Mouse (Mus musculus) limb, embryonic 11.5 days (tissue): ENCODE measurements around the gene Gsta1. TPM values are rescaled to one million over a fixed set of nuclear protein-coding genes. Genes with fewer than 3 reads are reported as not detected.
"Not testable (repeated sequence)": the region's sequence is repeated elsewhere in the genome, so short reads cannot be mapped to it uniquely, and the experiment has no call there.

Source experiments
- ATAC-seq: fragments of 200-750 bp; cut with Nextera tagmentation; 2 replicates; pipeline ENCODE4 v1.8.0; 2017; ENCODE audit warnings: low read depth; ENCODE audit not compliant: insufficient number of reproducible peaks, low FRiP score, low TSS enrichment
- DNase-seq: peaks from one replicate; pipeline ENCODE4 v3.0.0-alpha.2; 2015; ENCODE audit warnings: low spot score
- H3K27ac ChIP-seq: fragments of 300-500 bp; sonication (generic); replicated peaks from 2 replicates; pipeline ENCODE4 v1.5.1; 2014; ENCODE audit warnings: low read depth, mild to moderate bottlenecking, low read length
- H3K27me3 ChIP-seq: fragments of 300-500 bp; sonication (generic); 2 replicates; pipeline ENCODE4 v1.6.1; 2014; ENCODE audit warnings: mild to moderate bottlenecking, low read length, mixed read lengths; ENCODE audit not compliant: control insufficient read depth, insufficient read depth
- H3K36me3 ChIP-seq: fragments of 300-500 bp; sonication (generic); 2 replicates; pipeline ENCODE4 v1.6.1; 2014; ENCODE audit warnings: mild to moderate bottlenecking, low read length, moderate library complexity, mixed read lengths; ENCODE audit not compliant: control insufficient read depth, insufficient read depth
- H3K4me1 ChIP-seq: fragments of 300-500 bp; sonication (generic); 2 replicates; pipeline ENCODE4 v1.6.1; 2014; ENCODE audit warnings: low read length, mixed read lengths; ENCODE audit not compliant: control insufficient read depth, insufficient read depth
- H3K4me2 ChIP-seq: fragments of 300-500 bp; sonication (generic); 2 replicates; pipeline ENCODE4 v1.6.1; 2014; ENCODE audit warnings: low read depth, mild to moderate bottlenecking, moderate library complexity; ENCODE audit not compliant: severe bottlenecking
- H3K4me3 ChIP-seq: fragments of 300-500 bp; sonication (generic); 2 replicates; pipeline ENCODE4 v1.5.1; 2014; ENCODE audit warnings: low read depth, low read length
- H3K9ac ChIP-seq: fragments of 300-500 bp; sonication (generic); 2 replicates; pipeline ENCODE4 v1.6.1; 2014; ENCODE audit warnings: mild to moderate bottlenecking, low read length
- H3K9me3 ChIP-seq: fragments of 300-500 bp; sonication (generic); 2 replicates; pipeline ENCODE4 v1.6.1; 2016; ENCODE audit warnings: low read length; ENCODE audit not compliant: control insufficient read depth
- WGBS: fragments of 180-500 bp; shearing (Covaris S2); extraction: QIAGEN DNeasy Blood & Tissue Kit; methylation state at CpG from one replicate; pipeline ENCODE4 v1.1.7; 2014; 5-methylcytosine and 5-hydroxymethylcytosine counted together
- polyA plus RNA-seq: library from polyadenylated mRNA; unstranded; fragments of >200 nt; fragmentation: Nextera tagmentation; extraction: Ambion mirVana; gene quantifications from 2 replicates; pipeline ENCODE4 v1.2.1, GENCODE M21; 2014

Gsta1 gene
- polyA plus RNA-seq, 1 experiment from 2014 or later = not detected

DNA sequence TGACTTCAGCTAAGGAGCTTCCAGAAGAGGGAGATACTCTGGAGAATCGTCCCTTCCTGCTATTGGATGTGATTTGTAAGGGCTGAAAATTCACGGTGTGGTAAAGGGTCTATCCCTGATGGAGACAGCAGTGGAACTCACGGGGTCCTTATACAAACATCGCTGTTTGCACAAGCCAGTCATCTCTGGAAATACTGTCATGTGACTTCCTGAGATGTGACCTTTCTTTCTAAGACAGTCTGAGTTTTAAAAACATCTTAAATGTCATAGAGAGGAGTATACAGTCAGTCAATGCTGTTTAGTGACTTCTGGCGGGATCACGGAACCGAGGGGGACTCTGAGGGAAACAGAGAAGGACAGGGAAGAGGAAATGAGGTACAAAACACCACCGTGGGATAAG is 7.8 kb upstream of the Gsta1 start:
- no peak overlapping the region for H3K4me2 ChIP-seq
- H3K36me3 ChIP-seq = no peaks in the 10 kb centered on the region
- no peaks in the 10 kb centered on the region for H3K4me1 ChIP-seq
- 84% methylated on average over 8 of the region's 8 CpGs for WGBS
- no peaks in the 10 kb centered on the region for H3K9me3 ChIP-seq
- no peak overlapping the region for H3K27ac ChIP-seq
- no peak for ATAC-seq
- H3K4me3 ChIP-seq = no peak overlapping the region
- no peaks in the 10 kb centered on the region for H3K27me3 ChIP-seq
- no peak for DNase-seq
- H3K9ac ChIP-seq = no peak overlapping the region

DNA sequence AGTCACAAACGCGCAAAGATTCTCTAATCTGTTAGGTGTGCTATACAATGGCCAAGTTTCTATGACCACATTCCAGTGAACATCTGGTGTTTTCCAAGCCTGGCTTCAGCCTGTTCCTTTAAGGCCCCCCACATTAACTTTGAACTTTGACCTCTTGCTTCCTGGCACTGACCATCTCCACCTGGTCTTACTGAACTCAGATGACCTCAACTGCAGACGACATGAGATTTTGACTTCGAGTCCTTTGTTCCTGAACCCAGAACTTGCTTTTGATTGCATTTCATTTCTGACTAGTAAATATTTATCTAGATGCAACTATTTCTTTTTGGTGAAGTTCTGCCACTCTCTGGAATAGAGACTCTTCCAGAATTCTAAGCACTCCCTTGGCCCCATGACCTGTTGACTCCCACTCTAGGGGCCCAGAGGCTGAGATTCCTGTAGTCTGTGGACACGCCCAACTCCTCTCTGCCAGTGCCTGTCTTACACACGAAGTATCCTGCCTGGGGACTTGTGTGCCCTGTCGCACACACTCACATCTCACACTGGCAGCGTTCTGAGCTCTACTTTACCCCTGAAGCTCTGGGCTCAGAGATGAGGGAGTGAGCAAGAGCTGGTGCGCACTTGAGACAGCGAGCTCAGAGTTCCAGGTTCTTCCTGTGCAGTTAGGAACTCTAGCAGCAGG is 7.1 kb upstream of the Gsta1 start:
- WGBS = 61% methylated on average over 10 of the region's 10 CpGs
- Histone ChIP-seq H3K36me3 (no peaks in the 10 kb centered on the region), H3K4me2 (no peak overlapping the region), H3K9me3 (no peaks in the 10 kb centered on the region), H3K4me3 (no peak overlapping the region), H3K27me3 (no peaks in the 10 kb centered on the region), H3K4me1 (no peaks in the 10 kb centered on the region), H3K27ac (no peak overlapping the region), H3K9ac (no peak overlapping the region)
- DNase-seq = no peak
- ATAC-seq = no peak

- Histone ChIP-seq H3K27ac (no peak overlapping the region), H3K36me3 (no peaks in the 10 kb centered on the region), H3K4me1 (no peaks in the 10 kb centered on the region), H3K9ac (no peak overlapping the region), H3K4me3 (no peak overlapping the region), H3K9me3 (no peaks in the 10 kb centered on the region), H3K4me2 (no peak overlapping the region), H3K27me3 (no peaks in the 10 kb centered on the region)
- WGBS = 94% methylated on average over 2 of the region's 2 CpGs
- DNase-seq (no peak), ATAC-seq (no peak)
Observed at GRCm38 (mm10) chr9:78224418-78224817, 6.0 kb upstream of the Gsta1 start.

DNA sequence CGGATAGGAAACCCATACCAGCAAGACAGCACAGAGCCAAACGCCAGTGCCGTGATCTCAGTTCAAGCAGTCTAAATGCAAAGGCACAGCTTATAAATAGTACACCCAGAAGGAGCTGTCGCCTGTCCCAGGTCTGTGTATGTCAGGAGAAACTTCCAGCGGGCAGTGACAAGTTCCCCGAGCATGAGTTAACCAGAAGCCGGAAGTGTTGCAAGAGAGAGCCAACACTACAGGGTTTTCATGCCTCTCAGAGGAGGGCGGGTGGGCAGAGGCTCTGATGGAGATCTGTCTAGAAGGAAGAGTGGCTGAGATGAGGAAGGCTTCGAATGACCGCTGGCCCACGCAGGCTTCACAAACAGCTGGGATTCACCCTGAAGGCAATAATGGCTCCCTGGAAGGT is 5.2 kb upstream of the Gsta1 start:
- 80% methylated on average over 11 of the region's 11 CpGs for WGBS
- no peaks in the 10 kb centered on the region for H3K36me3 ChIP-seq
- H3K4me3 ChIP-seq = no peak overlapping the region
- H3K9me3 ChIP-seq = no peaks in the 10 kb centered on the region
- ATAC-seq (no peak), DNase-seq (no peak)
- H3K9ac ChIP-seq = no peak overlapping the region
- no peak overlapping the region for H3K4me2 ChIP-seq
- H3K27me3 ChIP-seq = no peaks in the 10 kb centered on the region
- no peaks in the 10 kb centered on the region for H3K4me1 ChIP-seq
- no peak overlapping the region for H3K27ac ChIP-seq

GRCm38 (mm10) chr9:78228122-78228521 is 2.3 kb upstream of the Gsta1 start:
- ATAC-seq = no peak
- 91% methylated on average over 2 of the region's 2 CpGs for WGBS
- no peak overlapping the region for H3K9ac ChIP-seq
- H3K9me3 ChIP-seq = no peaks in the 10 kb centered on the region
- no peaks in the 10 kb centered on the region for H3K4me1 ChIP-seq
- no peak overlapping the region for H3K4me2 ChIP-seq
- no peak for DNase-seq
- H3K36me3 ChIP-seq = no peaks in the 10 kb centered on the region
- no peak overlapping the region for H3K27ac ChIP-seq
- H3K27me3 ChIP-seq = no peaks in the 10 kb centered on the region
- no peak overlapping the region for H3K4me3 ChIP-seq

- H3K36me3 ChIP-seq, H3K9me3 ChIP-seq, DNase-seq, H3K27me3 ChIP-seq, H3K4me2 ChIP-seq, H3K4me1 ChIP-seq, H3K4me3 ChIP-seq, ATAC-seq, H3K27ac ChIP-seq, H3K9ac ChIP-seq: not testable (repeated sequence)
- 60% methylated on average over 3 of the region's 3 CpGs for WGBS
Observed at GRCm38 (mm10) chr9:78229658-78230057, 798 bp upstream of the Gsta1 start.

- H3K27ac ChIP-seq, H3K4me1 ChIP-seq, H3K27me3 ChIP-seq, H3K36me3 ChIP-seq, H3K9ac ChIP-seq, ATAC-seq, H3K9me3 ChIP-seq, H3K4me3 ChIP-seq, H3K4me2 ChIP-seq, DNase-seq: not testable (repeated sequence)
- no CpG with 5 or more reads among the region's 10 CpGs for WGBS
Observed at GRCm38 (mm10) chr9:78233121-78233695, 2.8 kb downstream of the Gsta1 start.

- H3K27ac ChIP-seq, DNase-seq, ATAC-seq, H3K4me2 ChIP-seq, H3K4me3 ChIP-seq, H3K27me3 ChIP-seq, H3K36me3 ChIP-seq, H3K9me3 ChIP-seq, H3K9ac ChIP-seq, H3K4me1 ChIP-seq: not testable (repeated sequence)
- WGBS = 71% methylated on average over 4 of the region's 4 CpGs
Observed at GRCm38 (mm10) chr9:78255683-78256470, 25.4 kb downstream of the Gsta1 start.
